Mouse (Mus musculus) thymus, adult 2 months (tissue): ENCODE measurements around the gene Frmd4a. TPM values are rescaled to one million over a fixed set of nuclear protein-coding genes. Genes with fewer than 3 reads are reported as not detected.

Experiments used
- DNase-seq: peaks from one replicate; pipeline ENCODE4 v3.0.0; 2021
- H3K27ac ChIP-seq: fragments of 200-500 bp; 2 replicates; pipeline ENCODE4 v1.5.1; 2012; ENCODE audit warnings: low read length, control low read depth; ENCODE audit not compliant: control insufficient read depth, insufficient read depth
- H3K27me3 ChIP-seq: fragments of 200-500 bp; 2 replicates; pipeline ENCODE4 v1.6.1; 2012; ENCODE audit warnings: mild to moderate bottlenecking, low read length, moderate library complexity, mixed read lengths; ENCODE audit not compliant: control insufficient read depth, insufficient read depth
- H3K36me3 ChIP-seq: fragments of 200-500 bp; 2 replicates; pipeline ENCODE4 v1.6.1; 2012; ENCODE audit warnings: mild to moderate bottlenecking, low read length, moderate library complexity; ENCODE audit not compliant: control insufficient read depth, insufficient read depth
- H3K4me1 ChIP-seq: fragments of 200-500 bp; replicated peaks from 2 replicates; pipeline ENCODE4 v1.6.1; 2012; ENCODE audit warnings: low read length; ENCODE audit not compliant: control insufficient read depth, insufficient read depth
- H3K4me3 ChIP-seq: fragments of 200-500 bp; 2 replicates; pipeline ENCODE4 v1.5.1; 2012; ENCODE audit warnings: mild to moderate bottlenecking, low read length, control low read depth, moderate library complexity; ENCODE audit not compliant: control insufficient read depth, insufficient read depth
- CTCF ChIP-seq: fragments of 200-500 bp; IDR thresholded peaks from 2 replicates; pipeline ENCODE4 v1.5.1; 2012; ENCODE audit warnings: mild to moderate bottlenecking, control low read depth, low read length, moderate library complexity, borderline replicate concordance; ENCODE audit not compliant: control insufficient read depth, poor library complexity, insufficient read depth; ENCODE audit errors: extremely low read depth
- POLR2A ChIP-seq: fragments of 200-500 bp; IDR thresholded peaks from 2 replicates; pipeline ENCODE4 v1.6.1; 2012; ENCODE audit warnings: mild to moderate bottlenecking, low read length, control low read depth, moderate library complexity; ENCODE audit not compliant: control insufficient read depth, poor library complexity, insufficient read depth; ENCODE audit errors: extremely low read depth
- WGBS: fragments of 180-500 bp; shearing (Covaris S2); methylation state at CpG from one replicate; pipeline ENCODE4 v1.1.7; 2018; 5-methylcytosine and 5-hydroxymethylcytosine counted together
- polyA plus RNA-seq: library from polyadenylated mRNA; depleted of rRNA; stranded (reverse); fragments of >200 nt; gene quantifications from 2 replicates; pipeline ENCODE4 v1.2.3, GENCODE M21; 2012

Frmd4a gene
- polyA plus RNA-seq, 1 experiment = 17.5 TPM

DNA sequence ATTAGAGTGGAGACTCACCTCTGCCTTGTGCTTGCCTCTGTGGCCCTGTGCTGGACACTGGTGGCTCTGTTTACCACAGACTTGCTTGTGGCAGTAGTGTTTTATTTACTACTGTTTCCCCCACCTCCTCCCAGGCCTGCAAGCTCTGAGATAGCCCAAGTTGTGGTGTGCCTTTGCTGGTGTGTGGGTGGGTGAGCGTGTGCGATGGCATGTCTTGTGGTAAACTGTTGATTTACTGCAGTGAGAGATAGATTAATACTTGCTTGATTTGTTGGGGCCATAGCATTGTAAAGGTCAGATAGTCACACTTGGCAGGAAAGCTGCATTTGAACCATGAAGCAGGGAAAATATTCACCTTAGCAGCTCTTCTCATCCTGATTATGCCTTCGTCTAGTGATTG, 172.8 kb downstream of the Frmd4a start:
- no peaks in the 10 kb centered on the region for H3K27me3 ChIP-seq
- H3K36me3 ChIP-seq = no peaks in the 10 kb centered on the region
- TF ChIP-seq POLR2A (no peak), CTCF (no peak)
- DNase-seq = no peak
- 96% methylated on average over 3 of the region's 3 CpGs for WGBS
- no peaks in the 10 kb centered on the region for H3K4me1 ChIP-seq
- H3K27ac ChIP-seq = no peak overlapping the region
- no peak overlapping the region for H3K4me3 ChIP-seq

- Histone ChIP-seq H3K4me3 (no peak overlapping the region), H3K4me1 (no peaks in the 10 kb centered on the region), H3K27me3 (no peaks in the 10 kb centered on the region), H3K36me3 (no peaks in the 10 kb centered on the region), H3K27ac (no peak overlapping the region)
- TF ChIP-seq CTCF (no peak), POLR2A (no peak)
- DNase-seq = no peak
- 94% methylated on average over 5 of the region's 5 CpGs for WGBS
Observed at GRCm38 (mm10) chr2:4190995-4191394, 173.5 kb downstream of the Frmd4a start.

GRCm38 (mm10) chr2:4193206-4193605, 175.7 kb downstream of the Frmd4a start:
- Histone ChIP-seq H3K4me1 (no peaks in the 10 kb centered on the region), H3K27me3 (no peaks in the 10 kb centered on the region), H3K27ac (no peak overlapping the region), H3K36me3 (no peaks in the 10 kb centered on the region), H3K4me3 (no peak overlapping the region)
- TF ChIP-seq CTCF = no peak
- TF ChIP-seq POLR2A = no peak
- no peak for DNase-seq

DNA sequence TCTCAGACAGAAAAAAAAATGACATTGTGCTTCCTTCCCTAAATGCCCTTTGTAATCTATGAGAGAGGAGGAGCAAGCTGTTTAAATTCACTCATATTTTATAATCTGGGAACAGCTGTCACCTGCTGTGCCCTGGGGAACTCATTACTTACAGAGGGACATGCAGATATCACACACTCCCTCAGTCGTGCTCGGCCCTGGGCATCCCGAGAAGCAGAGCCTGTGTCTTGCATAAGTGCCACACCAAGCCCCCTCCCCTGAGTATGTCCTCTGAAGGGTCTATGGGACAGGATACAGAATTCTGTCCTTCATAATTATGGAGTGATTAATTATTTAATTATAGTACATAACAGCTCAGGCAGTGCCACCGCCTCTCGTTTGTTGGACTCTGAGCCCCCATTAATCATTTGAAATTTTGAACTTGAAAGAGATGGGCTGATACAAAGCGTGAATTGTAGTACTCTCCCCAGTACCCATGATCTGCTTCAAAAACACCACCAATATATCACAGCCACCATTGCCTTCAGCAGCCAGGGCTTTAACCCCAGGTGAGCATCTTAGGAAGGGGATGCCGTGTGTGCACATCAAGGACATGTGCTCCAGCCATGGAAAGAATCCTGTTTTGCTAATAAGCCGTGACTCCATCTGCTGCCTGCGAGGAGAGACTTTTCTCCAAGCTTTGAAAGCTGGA, 177.0 kb downstream of the Frmd4a start:
- no peak overlapping the region for H3K27ac ChIP-seq
- no peaks in the 10 kb centered on the region for H3K27me3 ChIP-seq
- DNase-seq = no peak
- H3K4me1 ChIP-seq = no peaks in the 10 kb centered on the region
- TF ChIP-seq POLR2A = no peak
- TF ChIP-seq CTCF = no peak
- WGBS = 75% methylated on average over 9 of the region's 9 CpGs
- no peaks in the 10 kb centered on the region for H3K36me3 ChIP-seq
- H3K4me3 ChIP-seq = no peak overlapping the region

DNA sequence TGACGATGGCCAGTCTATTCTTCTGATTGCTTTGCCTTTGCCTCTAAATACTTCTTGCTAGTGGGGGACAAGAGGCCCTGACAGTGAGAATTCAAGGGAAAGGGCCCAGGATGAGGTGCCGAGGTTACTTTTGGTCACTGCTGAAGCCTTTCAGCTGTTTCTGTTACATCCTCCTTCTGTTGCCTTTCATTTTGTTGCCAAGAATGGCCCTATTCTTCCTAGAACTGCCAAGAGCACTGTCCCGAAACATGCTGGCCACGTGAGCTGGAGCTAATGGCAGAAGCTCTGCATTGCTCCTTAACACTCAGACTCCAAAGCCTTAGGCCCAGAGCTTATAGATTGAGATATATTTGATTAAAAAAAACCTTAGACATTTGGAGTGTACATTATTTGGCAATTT, 178.5 kb downstream of the Frmd4a start:
- H3K27me3 ChIP-seq = no peaks in the 10 kb centered on the region
- 94% methylated on average over 4 of the region's 4 CpGs for WGBS
- H3K36me3 ChIP-seq = no peaks in the 10 kb centered on the region
- no peaks in the 10 kb centered on the region for H3K4me1 ChIP-seq
- no peak for DNase-seq
- TF ChIP-seq POLR2A = no peak
- TF ChIP-seq CTCF = no peak
- no peak overlapping the region for H3K27ac ChIP-seq
- H3K4me3 ChIP-seq = no peak overlapping the region

- H3K36me3 ChIP-seq = no peaks in the 10 kb centered on the region
- TF ChIP-seq CTCF = no peak
- no peak for TF ChIP-seq POLR2A
- WGBS = 92% methylated on average over 7 of the region's 7 CpGs
Observed at GRCm38 (mm10) chr2:4209234-4209633, 191.7 kb downstream of the Frmd4a start.

DNA sequence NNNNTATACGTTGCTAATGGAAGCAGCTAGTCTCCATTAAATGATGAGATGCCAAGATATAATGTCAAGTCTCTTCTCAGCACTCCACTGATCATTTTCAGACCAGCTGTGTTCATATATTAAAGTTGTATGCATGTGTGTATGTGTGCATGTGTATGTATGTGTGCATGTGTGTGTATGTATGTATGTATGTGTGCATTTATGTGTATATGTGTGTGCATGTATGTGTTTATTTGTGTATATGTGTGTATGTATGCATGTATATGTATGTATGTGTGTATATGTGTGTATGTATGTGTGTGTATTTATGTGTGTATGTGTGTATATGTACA, 204.9 kb downstream of the Frmd4a start:
- DNase-seq = no peak
- H3K4me1 ChIP-seq = no peaks in the 10 kb centered on the region
- 0% methylated on average over 1 of the region's 1 CpGs for WGBS
- no peaks in the 10 kb centered on the region for H3K27me3 ChIP-seq
- H3K36me3 ChIP-seq = no peaks in the 10 kb centered on the region
- no peak overlapping the region for H3K4me3 ChIP-seq
- no peak overlapping the region for H3K27ac ChIP-seq
- TF ChIP-seq CTCF = no peak
- TF ChIP-seq POLR2A = no peak

More at GRCm38 (mm10) chr2:4209234-4209633, 191.7 kb downstream of the Frmd4a start:
- Histone ChIP-seq H3K4me3 (no peak overlapping the region), H3K27me3 (no peaks in the 10 kb centered on the region), H3K27ac (no peak overlapping the region), H3K4me1 (no peaks in the 10 kb centered on the region)
- DNase-seq = no peak
